Mouse (Mus musculus) CH12.LX (cell line): ENCODE data around the gene Exoc6b. TPM values are rescaled to one million over a fixed set of nuclear protein-coding genes. Genes with fewer than 3 reads are reported as not detected.

Experiments
- DNase-seq: peaks from one replicate; pipeline ENCODE4 v3.0.0-alpha.2; 2013; ENCODE audit errors: extremely low read depth
- H3K27ac ChIP-seq: 2 replicates; pipeline ENCODE4 v1.5.1; 2012; ENCODE audit warnings: low read depth, mild to moderate bottlenecking, control low read depth, moderate library complexity; ENCODE audit not compliant: insufficient read depth
- H3K27me3 ChIP-seq: replicated peaks from 2 replicates; pipeline ENCODE3; 2012; ENCODE audit warnings: inconsistent platforms
- H3K36me3 ChIP-seq, 2 experiments: replicated peaks in 1 of 2; 2 replicates each; pipeline versions ENCODE3 to v1.6.1; 2012; ENCODE audit warnings: inconsistent platforms in 1 of 2, low read length in 1 of 2, mild to moderate bottlenecking in 1 of 2, mixed read lengths in 1 of 2, moderate library complexity in 1 of 2; ENCODE audit not compliant: control insufficient read depth in 1 of 2, insufficient read depth in 1 of 2
- H3K4me1 ChIP-seq, 2 experiments: 2 replicates each; pipeline ENCODE4 v1.6.1; 2012; ENCODE audit warnings: inconsistent platforms in 1 of 2, moderate library complexity in 1 of 2; ENCODE audit not compliant: insufficient read depth in 2 of 2, control insufficient read depth in 1 of 2
- H3K4me2 ChIP-seq: 2 replicates; pipeline ENCODE4 v1.6.1; 2012; ENCODE audit warnings: low read depth, mild to moderate bottlenecking, control low read depth; ENCODE audit not compliant: poor library complexity, insufficient read depth, severe bottlenecking
- H3K4me3 ChIP-seq, 3 experiments: fragments of 150-350 bp in 1 of 3; sonication (generic) in 1 of 3; replicated peaks in 1 of 3; 2 replicates each; pipeline versions ENCODE3 to v1.5.1; 2011 to 2012; ENCODE audit warnings: low read depth in 2 of 3, low read length in 2 of 3, mild to moderate bottlenecking in 2 of 3, moderate library complexity in 2 of 3, control low read depth in 1 of 3, improper control_type of control experiment in 1 of 3, inconsistent platforms in 1 of 3, mixed read lengths in 1 of 3; ENCODE audit not compliant: poor library complexity in 1 of 3
- H3K79me2 ChIP-seq: replicated peaks from 2 replicates; pipeline ENCODE4 v1.6.1; 2012; ENCODE audit warnings: mild to moderate bottlenecking, moderate library complexity; ENCODE audit not compliant: control insufficient read depth, poor library complexity, insufficient read depth, severe bottlenecking; ENCODE audit errors: extremely low read depth
- H3K9ac ChIP-seq: 2 replicates; pipeline ENCODE4 v1.6.1; 2012; ENCODE audit warnings: low read depth, mild to moderate bottlenecking, control low read depth, moderate library complexity; ENCODE audit not compliant: insufficient read depth
- H3K9me3 ChIP-seq: replicated peaks from 2 replicates; pipeline ENCODE3; 2012; ENCODE audit warnings: low read length, inconsistent platforms, mixed read lengths
- BHLHE40 ChIP-seq: IDR thresholded peaks from 2 replicates; pipeline ENCODE4 v1.6.1; 2011; ENCODE audit warnings: mild to moderate bottlenecking, low read depth, low read length, improper control_type of control experiment
- CHD1 ChIP-seq: IDR thresholded peaks from 2 replicates; pipeline ENCODE4 v1.6.1; 2012; ENCODE audit warnings: low read depth, low read length, improper control_type of control experiment, inconsistent platforms
- ELF1 ChIP-seq: IDR thresholded peaks from 2 replicates; pipeline ENCODE4 v1.6.1; 2014; ENCODE audit warnings: low read depth, mild to moderate bottlenecking, inconsistent platforms, low read length, improper control_type of control experiment
- EP300 ChIP-seq: IDR thresholded peaks from 2 replicates; pipeline ENCODE4 v1.6.1; 2011; ENCODE audit warnings: low read length, improper control_type of control experiment
- ETS1 ChIP-seq: conservative IDR thresholded peaks from 2 replicates; pipeline ENCODE4 v1.6.1; 2012; ENCODE audit warnings: low read depth, mild to moderate bottlenecking, inconsistent platforms, low read length, improper control_type of control experiment, moderate library complexity
- GABPA ChIP-seq: IDR thresholded peaks from 2 replicates; pipeline ENCODE4 v1.6.1; 2012; ENCODE audit warnings: low read depth, low read length, improper control_type of control experiment, inconsistent platforms; ENCODE audit not compliant: insufficient replicate concordance
- HCFC1 ChIP-seq: IDR thresholded peaks from 2 replicates; pipeline ENCODE4 v1.6.1; 2012; ENCODE audit warnings: low read depth, mild to moderate bottlenecking, inconsistent platforms, low read length, improper control_type of control experiment
- JUN ChIP-seq: IDR thresholded peaks from 2 replicates; pipeline ENCODE4 v1.6.1; 2011; ENCODE audit warnings: low read depth, mild to moderate bottlenecking, low read length, improper control_type of control experiment, moderate library complexity; ENCODE audit not compliant: insufficient read depth
- JUND ChIP-seq: conservative IDR thresholded peaks from 2 replicates; pipeline ENCODE4 v1.6.1; 2011; ENCODE audit warnings: low read depth, low read length, improper control_type of control experiment
- KAT2A ChIP-seq: IDR thresholded peaks from 2 replicates; pipeline ENCODE4 v1.6.1; 2012; ENCODE audit warnings: low read length, improper control_type of control experiment, inconsistent platforms; ENCODE audit not compliant: insufficient replicate concordance
- MAFK ChIP-seq: IDR thresholded peaks from 2 replicates; pipeline ENCODE4 v1.6.1; 2011; ENCODE audit warnings: low read length, improper control_type of control experiment; ENCODE audit not compliant: insufficient replicate concordance
- MAZ ChIP-seq: IDR thresholded peaks from 2 replicates; pipeline ENCODE4 v1.6.1; 2012; ENCODE audit warnings: low read depth, mild to moderate bottlenecking, inconsistent platforms, low read length, improper control_type of control experiment, moderate library complexity
- MEF2A ChIP-seq: IDR thresholded peaks from 2 replicates; pipeline ENCODE4 v1.6.1; 2014; ENCODE audit warnings: low read depth, mild to moderate bottlenecking, inconsistent platforms, low read length, improper control_type of control experiment, borderline replicate concordance
- MXI1 ChIP-seq: IDR thresholded peaks from 2 replicates; pipeline ENCODE4 v1.6.1; 2011; ENCODE audit warnings: mild to moderate bottlenecking, low read depth, low read length, improper control_type of control experiment
- POLR2AphosphoS2 ChIP-seq: IDR thresholded peaks from 2 replicates; pipeline ENCODE4 v1.6.1; 2011; ENCODE audit warnings: low read depth, low read length, improper control_type of control experiment
- RCOR1 ChIP-seq: conservative IDR thresholded peaks from 2 replicates; pipeline ENCODE4 v1.6.1; 2012; ENCODE audit warnings: low read depth, mild to moderate bottlenecking, inconsistent platforms, low read length, improper control_type of control experiment
- USF2 ChIP-seq: conservative IDR thresholded peaks from 2 replicates; pipeline ENCODE4 v1.6.1; 2011; ENCODE audit warnings: low read depth, low read length, improper control_type of control experiment
- ZMIZ1 ChIP-seq: IDR thresholded peaks from 2 replicates; pipeline ENCODE4 v1.6.1; 2012; ENCODE audit warnings: low read depth, mild to moderate bottlenecking, inconsistent platforms, low read length, improper control_type of control experiment
- dilution Hi-C: fragments of 300-500 bp; cut with MboI; formaldehyde crosslinking; loops from 2 replicates; pipeline ENCODE4 v1.14.3; 2020; ENCODE audit warnings: low sequenced_read_pairs; ENCODE audit not compliant: extremely low pct_unique_long_range_greater_than_20kb, extremely low pct_ligation_motif_present
- in situ Hi-C: fragments of 300-500 bp; cut with MboI; formaldehyde crosslinking; loops from 3 replicates; pipeline ENCODE4 v1.14.3; 2019; ENCODE audit warnings: low sequenced_read_pairs, low pct_ligation_motif_present, low pct_unique_long_range_greater_than_20kb, mixed read lengths
- polyA plus RNA-seq: library from polyadenylated mRNA; unstranded; fragments of >175 nt; gene quantifications from 2 replicates; pipeline ENCODE4 v1.2.1, GENCODE M21; 2012; ENCODE audit warnings: low read depth; ENCODE audit not compliant: insufficient read length
- total RNA-seq, 2 experiments: library from RNA; depleted of rRNA; stranded (reverse); fragments of 300-350 nt in 1 of 2; fragments of >200 nt in 1 of 2; gene quantifications; 2 replicates each; pipeline ENCODE4 v1.2.3; 2012 to 2014

Exoc6b gene
- total and polyA plus RNA-seq, 3 experiments: 1.7 to 5.2 (median 3.5) TPM

GRCm38 (mm10) chr6:84619166-84619565 is 450.1 kb downstream of the Exoc6b start:
- Histone ChIP-seq H3K9me3 (no peaks in the 10 kb centered on the region), H3K79me2 (no peaks in the 10 kb centered on the region), H3K9ac (no peak overlapping the region), H3K4me3 (no peak overlapping the region), H3K4me1 (no peaks in the 10 kb centered on the region), H3K27me3 (no peaks in the 10 kb centered on the region), H3K27ac (no peak overlapping the region), H3K36me3 (no peaks in the 10 kb centered on the region), H3K4me2 (no peak overlapping the region)
- dilution Hi-C loops: no loop called here
- in situ Hi-C loops: no loop called here
- DNase-seq: no peak
- TF ChIP-seq BHLHE40 (no peak), MXI1 (no peak), JUND (no peak), USF2 (no peak), ZMIZ1 (no peak), ETS1 (no peak), MAZ (no peak), GABPA (no peak), KAT2A (no peak), HCFC1 (no peak), CHD1 (no peak), EP300 (no peak), RCOR1 (no peak), JUN (no peak), ELF1 (no peak), MEF2A (no peak), MAFK (no peak)

GRCm38 (mm10) chr6:84617051-84617450 is 452.3 kb downstream of the Exoc6b start:
- H3K79me2 ChIP-seq: no peaks in the 10 kb centered on the region
- H3K36me3 ChIP-seq: no peaks in the 10 kb centered on the region
- TF ChIP-seq JUN: no peak
- TF ChIP-seq BHLHE40: no peak
- TF ChIP-seq POLR2AphosphoS2: no peak
- no peak for TF ChIP-seq MAZ
- no peak for TF ChIP-seq GABPA
- no peak for TF ChIP-seq HCFC1
- no peak overlapping the region for H3K9ac ChIP-seq
- H3K4me1 ChIP-seq: no peaks in the 10 kb centered on the region
- in situ Hi-C loops (no loop called here), dilution Hi-C loops (no loop called here)
- H3K4me2 ChIP-seq: no peak overlapping the region
- no peak overlapping the region for H3K27ac ChIP-seq
- no peaks in the 10 kb centered on the region for H3K27me3 ChIP-seq
- H3K4me3 ChIP-seq: no peak overlapping the region
- no peak for DNase-seq
- H3K9me3 ChIP-seq: no peaks in the 10 kb centered on the region
